Mouse (Mus musculus): ENCODE results near the gene Clybl. TPM values are rescaled to one million over a fixed set of nuclear protein-coding genes. Genes with fewer than 3 reads are reported as not detected.

Clybl gene
- total RNA-seq, 2 experiments from 2014 or later: 113 to 122 TPM

GRCm38 (mm10) chr14:122283959-122284358, 102.5 kb downstream of the Clybl start:
- intact Hi-C loops (cut with DNase I): no loop called here

GRCm38 (mm10) chr14:122296399-122296798, 114.9 kb downstream of the Clybl start:
- no peak for DNase-seq
- intact Hi-C loops (cut with DNase I): no loop called here

More at GRCm38 (mm10) chr14:122283959-122284358, 102.5 kb downstream of the Clybl start:
- no peak for DNase-seq

GRCm38 (mm10) chr14:122296864-122297263, 115.4 kb downstream of the Clybl start:
- intact Hi-C loops (cut with DNase I): no loop called here
- DNase-seq: no peak

GRCm38 (mm10) chr14:122297386-122298109, 116.0 kb downstream of the Clybl start:
- intact Hi-C loops (cut with DNase I): no loop called here
- DNase-seq: no peak

GRCm38 (mm10) chr14:122300261-122300660, 118.8 kb downstream of the Clybl start:
- DNase-seq: no peak

GRCm38 (mm10) chr14:122303821-122304220, 122.3 kb downstream of the Clybl start:
- DNase-seq: no peak
- intact Hi-C loops (cut with DNase I): no loop called here

More at GRCm38 (mm10) chr14:122300261-122300660, 118.8 kb downstream of the Clybl start:
- intact Hi-C loops (cut with DNase I): no loop called here

GRCm38 (mm10) chr14:122305132-122305531, 123.6 kb downstream of the Clybl start:
- intact Hi-C loops (cut with DNase I): no loop called here
- no peak for DNase-seq

- intact Hi-C loops (cut with DNase I): no loop called here
- DNase-seq: no peak
Measured at GRCm38 (mm10) chr14:122312415-122312814, 130.9 kb downstream of the Clybl start.

GRCm38 (mm10) chr14:122313328-122313727, 131.8 kb downstream of the Clybl start:
- intact Hi-C loops (cut with DNase I): no loop called here
- no peak for DNase-seq

- no peak for DNase-seq
- intact Hi-C loops (cut with DNase I): no loop called here
Measured at GRCm38 (mm10) chr14:122315743-122316142, 134.2 kb downstream of the Clybl start.

GRCm38 (mm10) chr14:122322136-122322535, 140.6 kb downstream of the Clybl start:
- DNase-seq: no peak
- intact Hi-C loops (cut with DNase I): no loop called here

- no peak for DNase-seq
- intact Hi-C loops (cut with DNase I): no loop called here
Measured at GRCm38 (mm10) chr14:122323838-122324458, 142.4 kb downstream of the Clybl start.

GRCm38 (mm10) chr14:122330136-122330535, 148.6 kb downstream of the Clybl start:
- intact Hi-C loops (cut with DNase I): no loop called here
- no peak for DNase-seq

- DNase-seq: no peak
- intact Hi-C loops (cut with DNase I): no loop called here
Measured at GRCm38 (mm10) chr14:122330716-122331115, 149.2 kb downstream of the Clybl start.

- no peak for DNase-seq
- intact Hi-C loops (cut with DNase I): no loop called here
Measured at GRCm38 (mm10) chr14:122331635-122332460, 150.3 kb downstream of the Clybl start.

GRCm38 (mm10) chr14:122336957-122337356, 155.5 kb downstream of the Clybl start:
- intact Hi-C loops (cut with DNase I): no loop called here
- no peak for DNase-seq

GRCm38 (mm10) chr14:122338784-122339183, 157.3 kb downstream of the Clybl start:
- no peak for DNase-seq
- intact Hi-C loops (cut with DNase I): no loop called here

- intact Hi-C loops (cut with DNase I): no loop called here
- no peak for DNase-seq
Measured at GRCm38 (mm10) chr14:122340141-122340540, 158.6 kb downstream of the Clybl start.

GRCm38 (mm10) chr14:122341591-122342360, 160.3 kb downstream of the Clybl start:
- intact Hi-C loops (cut with DNase I): no loop called here

More at GRCm38 (mm10) chr14:122341591-122342360, 160.3 kb downstream of the Clybl start:
- no peak for DNase-seq

Measured in heart, postnatal 36 days (tissue).